Mouse (Mus musculus) ovary, postnatal 14 days (tissue): ENCODE data around the gene Gm49325.
"Not testable (repeated sequence)": the region's sequence is repeated elsewhere in the genome, so short reads cannot be mapped to it uniquely, and the experiment has no call there.

Source experiments
- DNase-seq: peaks from one replicate; pipeline ENCODE4 v3.0.0; 2022; ENCODE audit warnings: low spot score

The Gm49325 gene

GRCm38 (mm10) chr10:77685895-77686664, 80.1 kb downstream of the Gm49325 start, which contains the start of gene Tspear:
Gene Tspear (plus strand): TSS chr10:77686569.
- no peak for DNase-seq

- DNase-seq, result no peak
Measured at GRCm38 (mm10) chr10:77687021-77687420, 81.0 kb downstream of the Gm49325 start.

- DNase-seq, result not testable (repeated sequence)
Measured at GRCm38 (mm10) chr10:77690356-77690807, 84.4 kb downstream of the Gm49325 start, which contains the start of gene Gm19402. Gene Gm19402 (minus strand): TSS chr10:77690757.
